Mouse (Mus musculus): ENCODE results near the gene Ddah1. TPM values are rescaled to one million over a fixed set of nuclear protein-coding genes. Genes with fewer than 3 reads are reported as not detected.

The Ddah1 gene
- polyA plus RNA-seq, 1 experiment from 2014 or later: 3.2 TPM

GRCm38 (mm10) chr3:145806502-145806901 lies 48.0 kb downstream of the Ddah1 start:
- no peak for DNase-seq (ENCODE audit: low spot score)

- DNase-seq (ENCODE audit: low spot score): no peak
Observed at GRCm38 (mm10) chr3:145816807-145817206, 58.3 kb downstream of the Ddah1 start.

- DNase-seq (ENCODE audit: low spot score): no peak
Observed at GRCm38 (mm10) chr3:145817276-145817675, 58.8 kb downstream of the Ddah1 start.

- DNase-seq (ENCODE audit: low spot score): no peak
Observed at GRCm38 (mm10) chr3:145820439-145820838, 62.0 kb downstream of the Ddah1 start.

- DNase-seq (ENCODE audit: low spot score): no peak
Observed at GRCm38 (mm10) chr3:145820938-145821337, 62.5 kb downstream of the Ddah1 start.

- no peak for DNase-seq (ENCODE audit: low spot score)
Observed at GRCm38 (mm10) chr3:145822201-145822600, 63.7 kb downstream of the Ddah1 start.

GRCm38 (mm10) chr3:145823661-145824060 lies 65.2 kb downstream of the Ddah1 start:
- no peak for DNase-seq (ENCODE audit: low spot score)

- no peak for DNase-seq (ENCODE audit: low spot score)
Observed at GRCm38 (mm10) chr3:145825416-145826055, 67.1 kb downstream of the Ddah1 start.

GRCm38 (mm10) chr3:145827191-145828045 lies 68.9 kb downstream of the Ddah1 start:
- DNase-seq (ENCODE audit: low spot score): no peak

GRCm38 (mm10) chr3:145828906-145829305 lies 70.4 kb downstream of the Ddah1 start:
- no peak for DNase-seq (ENCODE audit: low spot score)

- no peak for DNase-seq (ENCODE audit: low spot score)
Observed at GRCm38 (mm10) chr3:145833948-145834538, 75.6 kb downstream of the Ddah1 start.

- no peak for DNase-seq (ENCODE audit: low spot score)
Observed at GRCm38 (mm10) chr3:145838281-145838680, 79.8 kb downstream of the Ddah1 start.

GRCm38 (mm10) chr3:145841961-145842710 lies 83.7 kb downstream of the Ddah1 start:
- no peak for DNase-seq (ENCODE audit: low spot score)

GRCm38 (mm10) chr3:145843836-145844235 lies 85.4 kb downstream of the Ddah1 start:
- no peak for DNase-seq (ENCODE audit: low spot score)

- no peak for DNase-seq (ENCODE audit: low spot score)
Observed at GRCm38 (mm10) chr3:145844891-145845290, 86.4 kb downstream of the Ddah1 start.

- DNase-seq (ENCODE audit: low spot score): no peak
Observed at GRCm38 (mm10) chr3:145846255-145846654, 87.8 kb downstream of the Ddah1 start.

- DNase-seq (ENCODE audit: low spot score): no peak
Observed at GRCm38 (mm10) chr3:145852041-145852440, 93.6 kb downstream of the Ddah1 start.

GRCm38 (mm10) chr3:145852800-145853199 lies 94.3 kb downstream of the Ddah1 start:
- no peak for DNase-seq (ENCODE audit: low spot score)

- DNase-seq (ENCODE audit: low spot score): no peak
Observed at GRCm38 (mm10) chr3:145853713-145854112, 95.2 kb downstream of the Ddah1 start.

GRCm38 (mm10) chr3:145854427-145854826 lies 96.0 kb downstream of the Ddah1 start:
- no peak for DNase-seq (ENCODE audit: low spot score)

GRCm38 (mm10) chr3:145855299-145855698 lies 96.8 kb downstream of the Ddah1 start:
- no peak for DNase-seq (ENCODE audit: low spot score)

GRCm38 (mm10) chr3:145858388-145858787 lies 99.9 kb downstream of the Ddah1 start:
- no peak for DNase-seq (ENCODE audit: low spot score)

Measured in thymus, postnatal 0 days (tissue).